Mouse (Mus musculus): ENCODE measurements around the gene Pdlim5.
A peak's percentile ranks its signal among the peaks of the same experiment; 100 is the strongest.
"Not testable (repeated sequence)": the region's sequence is repeated elsewhere in the genome, so short reads cannot be mapped to it uniquely, and the experiment has no call there.

The Pdlim5 gene

DNA sequence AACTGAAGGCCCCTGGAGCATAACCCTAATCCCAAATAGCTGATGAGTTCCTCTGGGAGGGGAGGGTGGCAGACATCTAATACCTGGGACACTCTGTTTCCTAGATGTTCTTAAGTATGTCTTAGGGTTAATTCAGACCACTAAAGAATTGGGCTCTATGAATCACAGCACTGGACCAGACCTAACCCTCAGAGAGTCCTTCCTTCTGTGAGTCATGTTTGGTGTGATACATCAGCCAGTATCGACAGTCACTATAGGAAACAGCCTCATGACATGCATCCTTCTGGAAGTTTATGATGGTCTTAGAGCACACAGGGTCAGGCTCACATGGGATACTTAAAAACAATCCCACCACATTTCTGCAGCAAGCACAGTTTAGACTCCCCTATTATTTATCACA is 143.4 kb downstream of the Pdlim5 start:
- no peak for DNase-seq

DNA sequence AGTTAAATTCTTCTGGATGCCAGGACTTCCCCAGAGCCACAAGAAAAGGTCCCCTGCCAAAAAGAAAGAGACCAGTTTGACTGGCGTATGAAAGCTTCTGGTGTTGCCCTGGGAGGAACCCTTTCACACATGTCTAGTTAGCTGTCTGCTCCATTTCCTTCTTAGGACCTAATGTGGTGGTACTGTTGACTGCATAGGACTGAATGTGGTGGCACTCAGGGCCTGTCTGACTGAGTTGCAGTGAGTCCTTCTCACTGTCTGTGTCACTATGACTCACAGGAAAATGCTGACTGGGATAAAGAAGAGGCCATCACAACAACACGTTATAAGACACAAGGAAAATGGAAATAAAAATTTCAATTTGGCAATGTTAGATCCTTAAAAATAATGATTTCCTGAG is 146.0 kb downstream of the Pdlim5 start:
- no peak for DNase-seq

DNA sequence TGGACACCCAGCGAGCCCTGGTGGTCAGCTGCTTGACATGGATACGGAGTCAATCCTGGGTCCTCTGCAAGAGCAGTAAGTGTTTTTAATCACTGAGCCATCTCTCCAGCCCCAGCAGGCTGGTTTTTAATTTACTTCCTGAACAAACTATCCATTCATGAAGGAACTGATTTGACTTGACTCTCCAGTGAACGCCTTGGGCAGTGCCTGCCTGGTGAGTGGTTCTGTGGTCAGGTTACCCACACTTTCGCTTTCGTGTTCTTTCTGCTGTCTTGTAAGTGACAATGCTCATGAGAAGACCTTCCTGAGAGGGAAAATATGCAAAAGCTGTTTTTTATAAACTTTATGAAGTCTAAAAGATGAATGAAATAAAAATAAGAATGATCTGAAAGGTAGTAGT is 152.2 kb downstream of the Pdlim5 start:
- DNase-seq: no peak

DNA sequence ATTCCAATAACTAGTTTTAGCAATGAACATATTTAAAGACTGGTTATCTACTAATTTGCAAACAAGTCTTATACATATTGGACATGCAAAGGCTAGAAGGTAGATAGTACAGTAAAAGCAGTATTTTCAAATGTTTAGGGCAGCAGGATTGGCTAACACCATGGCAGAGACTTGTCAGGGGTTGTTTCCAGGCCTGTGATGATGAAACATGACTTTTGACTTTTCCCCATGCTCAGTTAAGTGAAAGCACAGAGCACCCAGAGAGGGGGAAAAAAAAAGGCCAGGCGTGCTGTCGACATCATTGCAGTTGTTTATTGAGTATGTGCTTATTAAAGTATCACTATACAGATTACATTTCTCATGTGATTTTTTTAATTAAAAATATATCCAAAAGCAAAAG is 156.2 kb downstream of the Pdlim5 start:
- DNase-seq: no peak

DNA sequence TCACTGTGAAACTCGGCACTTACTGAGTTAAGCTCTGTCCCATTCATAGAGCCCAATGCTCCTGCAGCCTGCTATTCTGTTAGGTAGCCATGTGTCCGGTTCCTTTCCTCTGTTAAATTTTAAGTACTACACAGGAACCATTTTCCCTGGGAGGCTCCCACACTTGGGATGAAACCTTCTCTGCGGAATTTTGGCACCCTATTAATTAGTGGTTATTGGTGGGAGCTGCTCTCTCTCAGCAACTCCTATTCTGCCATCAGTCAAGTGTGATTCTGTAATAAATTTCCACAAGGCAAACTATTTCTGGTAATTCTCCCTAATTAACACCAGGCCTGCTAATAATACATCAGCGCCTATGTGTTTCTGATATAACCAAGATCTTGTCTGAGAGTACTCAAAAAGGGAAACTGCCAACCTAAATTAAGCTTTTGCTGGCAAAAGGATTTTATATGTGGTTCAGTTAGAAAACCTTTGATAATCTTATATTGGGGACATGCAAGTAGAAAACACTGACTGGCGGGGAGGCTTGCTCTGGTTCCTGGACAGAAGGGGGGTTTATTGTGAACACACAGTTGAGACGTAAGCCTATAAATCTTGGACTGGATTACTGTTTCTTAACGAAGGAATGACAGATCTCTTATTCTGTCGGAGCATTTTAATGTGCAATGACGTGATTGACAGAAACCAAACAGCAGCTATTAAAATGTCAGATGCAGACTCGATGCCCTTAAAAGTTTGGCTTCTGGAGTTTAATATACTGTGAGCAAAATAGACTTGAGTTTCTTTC is 157.0 kb downstream of the Pdlim5 start:
- DNase-seq: no peak

DNA sequence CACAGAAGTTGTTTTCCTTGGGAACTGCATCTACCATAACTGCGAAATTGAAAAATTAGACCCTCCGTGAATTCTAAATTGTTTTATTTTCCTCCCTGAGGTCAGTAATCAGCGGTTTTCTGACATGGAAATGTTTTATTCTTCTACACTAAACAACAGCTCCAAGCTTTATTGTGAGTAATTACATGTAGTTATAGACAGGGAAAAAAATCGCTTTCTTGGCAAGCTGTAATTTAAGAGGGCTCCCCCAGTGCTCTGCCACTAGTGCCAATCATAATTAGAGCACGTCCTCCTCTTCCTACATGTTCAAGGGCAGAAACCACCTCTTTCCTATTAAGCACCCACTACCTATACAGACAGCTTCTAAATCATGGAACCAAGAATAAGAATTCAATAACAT is 157.9 kb downstream of the Pdlim5 start:
- no peak for DNase-seq

DNA sequence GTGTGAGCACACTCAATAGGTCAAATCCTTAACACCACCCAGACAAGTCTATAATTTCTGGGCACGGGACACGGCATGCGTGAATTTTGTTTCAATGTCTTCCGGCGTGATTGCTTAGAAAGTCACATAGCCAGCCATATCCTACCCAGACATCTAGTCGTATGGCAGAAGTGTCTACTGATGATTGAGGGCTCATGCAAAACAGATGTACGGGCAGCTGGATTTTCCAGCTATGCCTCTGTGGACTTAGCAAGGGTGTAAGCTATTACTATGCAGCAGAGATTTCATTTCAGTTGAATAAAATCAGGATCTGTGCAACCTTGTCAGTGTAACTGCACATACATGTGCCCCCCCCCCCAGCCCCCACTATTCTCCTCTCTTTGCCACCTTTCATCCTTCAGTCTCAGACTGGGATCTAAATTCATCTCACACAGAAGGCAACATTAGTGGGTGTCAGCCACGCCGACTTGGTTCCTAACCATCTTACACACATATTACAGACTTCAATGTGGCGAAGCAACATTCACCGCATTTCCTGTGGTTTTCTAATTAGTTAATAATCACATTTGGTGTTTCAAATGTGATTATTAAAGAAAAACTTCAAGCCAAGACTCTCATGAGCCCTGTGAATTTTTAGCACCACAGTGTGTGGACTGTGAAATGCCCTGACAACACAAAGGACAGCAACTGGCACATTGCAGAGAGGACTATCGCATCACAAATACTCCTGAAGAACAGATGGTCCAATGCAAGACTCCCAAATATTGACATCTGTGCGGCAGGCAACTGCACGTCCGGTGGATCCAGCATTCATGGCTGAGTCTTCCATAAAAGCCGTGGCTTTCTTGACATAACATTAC is 161.7 kb downstream of the Pdlim5 start:
- DNase-seq: no peak

DNA sequence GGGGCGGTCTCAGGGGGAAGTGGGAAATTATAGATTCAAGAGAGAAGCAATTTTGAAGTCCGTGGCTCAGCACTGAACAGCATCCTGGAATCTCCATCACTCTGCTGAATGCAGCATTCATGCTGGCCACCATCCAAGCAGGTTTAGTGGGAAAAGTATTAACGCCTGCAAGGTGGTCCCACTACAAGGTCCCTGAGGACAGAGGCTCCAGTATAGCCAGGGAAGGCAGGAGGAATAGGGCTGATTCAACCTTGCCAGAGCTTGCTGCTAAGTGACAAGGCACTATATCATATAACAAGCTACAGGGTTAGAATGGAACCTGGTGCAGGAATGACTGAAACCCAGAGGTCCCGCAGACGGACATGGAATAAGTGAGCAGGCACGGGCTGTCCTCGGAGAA is 166.8 kb downstream of the Pdlim5 start:
- no peak for DNase-seq

DNA sequence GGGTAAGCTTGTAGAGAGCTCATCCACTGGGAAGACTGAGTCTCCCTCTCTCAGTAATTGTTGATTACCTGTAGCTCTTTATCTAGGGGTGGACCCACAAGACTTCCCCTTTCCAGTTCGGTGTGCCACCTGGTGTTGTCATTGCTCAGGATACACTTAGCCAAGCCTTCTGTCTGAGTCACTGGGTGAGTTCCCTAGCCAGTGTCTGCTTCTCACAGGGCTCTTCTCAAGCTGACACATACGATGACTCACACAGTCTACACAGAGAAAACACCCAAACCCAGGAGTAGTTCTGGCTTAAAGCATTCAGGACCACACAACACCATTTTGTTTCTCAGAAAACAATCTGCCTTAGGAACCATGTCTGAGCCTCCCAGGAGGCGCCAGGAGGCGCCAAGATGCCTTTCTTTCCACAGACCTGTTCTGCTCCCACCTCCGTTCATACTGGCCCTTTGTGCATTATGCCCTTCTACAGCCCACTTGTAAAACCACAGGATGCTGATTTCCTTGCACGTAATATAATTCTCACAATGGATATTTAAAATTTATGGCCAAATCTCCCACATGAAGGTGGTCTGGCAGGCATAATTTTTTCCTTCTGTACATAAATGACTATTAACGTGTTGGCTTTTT is 172.9 kb downstream of the Pdlim5 start:
- no peak for DNase-seq

DNA sequence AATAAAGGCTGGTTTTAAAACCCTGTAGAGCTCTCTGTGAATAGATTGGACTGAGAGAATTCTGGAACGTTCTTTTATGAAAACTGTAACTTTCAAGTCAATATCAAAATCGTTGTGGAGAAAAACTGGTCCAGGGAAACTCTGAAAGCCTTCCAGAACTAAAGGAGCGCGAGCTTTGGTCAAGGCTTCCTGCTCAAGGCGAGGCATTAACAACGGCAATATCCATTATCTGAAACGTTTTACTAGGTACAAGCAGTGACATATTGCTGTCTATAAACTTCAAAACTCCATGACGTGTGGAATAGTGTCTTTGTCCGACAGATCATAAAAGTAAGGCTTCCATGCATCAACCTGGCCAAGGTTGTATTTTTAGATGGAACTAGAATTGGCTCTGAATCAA is 175.6 kb downstream of the Pdlim5 start:
- no peak for DNase-seq

DNA sequence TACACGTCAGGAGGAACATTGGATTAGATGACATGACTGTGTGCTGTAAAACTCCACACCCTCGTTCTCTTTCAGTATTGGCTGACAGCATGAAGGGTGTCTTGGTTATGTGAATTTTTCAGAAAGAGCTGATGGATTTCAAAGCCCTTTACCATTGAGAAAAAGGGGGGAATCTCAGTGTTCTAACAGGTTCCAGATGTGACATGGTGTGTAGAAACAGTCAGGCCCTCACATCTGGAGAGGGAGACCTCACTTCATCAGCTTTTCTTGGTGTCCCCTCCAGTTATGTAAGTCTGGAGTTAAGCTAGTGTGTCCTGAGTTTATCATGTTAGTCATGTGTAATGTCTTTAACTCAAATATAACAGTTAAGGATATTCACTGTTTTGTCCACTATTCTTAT is 182.7 kb downstream of the Pdlim5 start:
- no peak for DNase-seq

DNA sequence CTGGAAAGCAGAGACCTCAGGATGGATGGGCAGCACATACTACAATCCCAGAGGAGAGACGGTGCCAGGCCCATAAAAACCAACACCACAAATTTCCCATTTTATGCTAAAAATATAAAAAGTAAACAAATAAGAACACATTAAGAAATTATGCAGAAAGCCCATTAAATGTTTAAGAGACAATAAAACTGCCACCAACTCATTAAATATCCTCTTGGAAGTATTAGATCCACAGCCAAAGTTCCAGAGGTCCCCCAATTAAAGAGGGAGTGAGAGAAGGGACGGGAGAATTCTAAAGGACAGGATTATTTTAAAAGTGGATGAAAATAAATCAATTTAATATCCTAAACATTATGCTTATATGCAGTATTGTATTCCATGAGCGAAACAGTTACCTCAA is 183.3 kb downstream of the Pdlim5 start:
- DNase-seq: no peak

DNA sequence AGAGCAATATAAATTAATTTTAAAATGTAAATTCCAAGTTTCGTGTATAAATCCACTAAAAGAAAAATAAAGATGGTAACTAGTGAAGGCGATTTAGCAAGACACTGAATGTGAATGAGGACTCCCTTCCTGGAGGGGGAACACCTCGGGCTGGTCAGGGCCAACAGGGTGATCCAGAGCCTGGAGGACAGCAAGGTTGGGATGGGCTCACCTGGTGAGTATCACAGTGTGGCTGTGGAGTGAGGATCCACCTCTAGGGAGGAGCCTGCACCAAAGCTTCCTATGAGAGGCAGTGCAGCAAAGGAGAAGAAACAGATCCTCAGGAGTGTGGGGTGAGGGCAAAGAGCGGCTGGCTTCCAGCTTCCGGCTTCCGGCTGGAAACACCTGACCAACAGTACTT is 185.5 kb downstream of the Pdlim5 start:
- no peak for DNase-seq

DNA sequence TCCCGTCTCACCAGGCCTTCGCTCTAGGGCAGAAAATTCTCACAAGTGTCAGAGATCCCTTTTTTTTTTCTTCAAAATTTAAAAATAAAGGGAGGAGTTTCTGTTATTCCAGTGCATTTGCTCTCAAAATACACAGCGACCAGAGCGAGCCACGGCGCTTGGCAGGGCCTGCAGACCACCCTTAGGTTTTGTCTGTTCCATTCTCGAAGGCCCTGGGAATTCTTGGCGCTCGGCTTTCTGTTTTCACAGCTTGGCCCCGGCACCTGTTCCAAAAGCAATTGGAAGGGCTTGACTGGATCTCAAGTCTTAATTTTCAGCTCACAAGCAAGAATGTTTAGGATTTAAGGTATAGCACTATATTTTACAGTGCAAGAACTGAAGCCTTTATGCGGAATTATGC is 186.4 kb downstream of the Pdlim5 start:
- DNase-seq: no peak

DNA sequence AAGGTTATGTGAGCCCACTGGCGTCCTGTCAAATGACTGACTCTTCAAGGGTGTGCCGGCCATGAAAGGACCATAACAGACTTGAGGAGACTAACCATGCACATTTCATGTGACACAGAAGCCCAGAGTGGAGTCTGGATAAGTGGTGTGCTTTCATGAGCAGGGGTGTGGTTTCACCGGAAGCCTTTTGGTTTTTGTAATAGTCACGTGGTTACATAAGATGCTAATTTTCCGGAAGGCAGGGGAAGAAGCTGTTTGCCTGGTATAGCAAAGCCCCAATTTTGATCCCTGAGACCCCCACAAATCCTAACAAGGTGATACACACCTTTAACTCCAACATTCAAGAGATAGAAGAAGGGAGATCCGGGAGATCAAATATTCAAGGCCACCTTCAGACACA is 188.0 kb downstream of the Pdlim5 start:
- DNase-seq: no peak

DNA sequence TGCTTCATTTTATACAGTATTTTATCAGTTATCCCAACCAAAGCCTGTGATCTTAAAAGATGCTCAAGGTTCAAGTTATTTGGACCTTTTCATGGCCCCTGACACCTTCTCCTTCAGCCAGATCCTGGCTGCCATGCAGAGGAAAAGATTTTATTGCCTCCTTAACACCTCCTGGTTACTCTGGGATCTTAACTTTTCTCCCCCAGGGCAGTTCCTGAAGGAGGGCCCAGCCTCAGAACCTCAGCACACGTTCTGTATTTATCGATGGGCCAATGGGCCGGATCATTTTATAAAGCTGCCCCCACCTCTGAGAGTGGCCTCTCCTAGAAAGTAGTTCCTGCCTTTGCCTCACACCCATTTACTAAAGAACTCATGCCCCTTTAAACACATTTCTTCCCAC is 189.2 kb downstream of the Pdlim5 start:
- no peak for DNase-seq

DNA sequence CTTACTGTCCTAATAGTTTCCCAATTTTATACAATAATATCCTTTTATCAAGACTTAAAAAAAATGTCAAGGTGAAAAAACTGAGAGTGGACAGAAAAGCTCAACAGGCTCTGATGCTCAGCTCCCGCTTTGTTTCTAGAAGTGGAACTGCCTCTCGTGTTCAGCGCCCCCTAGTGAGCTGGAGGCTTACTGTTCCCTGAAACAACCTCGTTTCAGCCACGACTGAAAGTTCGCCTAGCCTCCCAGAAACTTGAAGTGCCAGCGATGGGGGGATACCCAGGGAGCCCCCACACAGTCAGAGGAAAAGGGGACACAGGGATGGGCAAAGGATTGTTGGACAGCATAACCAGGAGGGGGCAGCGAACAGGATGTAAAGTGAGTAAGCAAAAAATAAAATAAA is 199.4 kb downstream of the Pdlim5 start:
- DNase-seq: peak; percentile 2

DNA sequence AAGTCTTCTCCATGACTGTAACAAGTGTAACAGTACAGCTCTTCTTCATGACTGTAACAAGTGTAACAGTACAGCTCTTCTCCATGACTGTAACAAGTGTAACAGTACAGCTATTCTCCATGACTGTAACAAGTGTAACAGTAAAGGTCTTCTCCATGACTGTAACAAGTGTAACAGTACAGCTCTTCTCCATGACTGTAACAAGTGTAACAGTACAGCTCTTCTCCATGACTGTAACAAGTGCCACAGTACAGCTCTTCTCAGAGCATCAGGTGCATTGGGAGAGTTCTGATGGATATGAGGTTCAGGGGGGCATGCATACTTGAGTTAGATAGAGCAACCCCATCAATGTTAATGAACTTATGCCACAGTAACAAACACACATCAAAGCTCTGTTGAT is 203.9 kb downstream of the Pdlim5 start:
- DNase-seq: not testable (repeated sequence)
